Mouse (Mus musculus): ENCODE measurements around the gene Zfp454.

Gene Zfp454

DNA sequence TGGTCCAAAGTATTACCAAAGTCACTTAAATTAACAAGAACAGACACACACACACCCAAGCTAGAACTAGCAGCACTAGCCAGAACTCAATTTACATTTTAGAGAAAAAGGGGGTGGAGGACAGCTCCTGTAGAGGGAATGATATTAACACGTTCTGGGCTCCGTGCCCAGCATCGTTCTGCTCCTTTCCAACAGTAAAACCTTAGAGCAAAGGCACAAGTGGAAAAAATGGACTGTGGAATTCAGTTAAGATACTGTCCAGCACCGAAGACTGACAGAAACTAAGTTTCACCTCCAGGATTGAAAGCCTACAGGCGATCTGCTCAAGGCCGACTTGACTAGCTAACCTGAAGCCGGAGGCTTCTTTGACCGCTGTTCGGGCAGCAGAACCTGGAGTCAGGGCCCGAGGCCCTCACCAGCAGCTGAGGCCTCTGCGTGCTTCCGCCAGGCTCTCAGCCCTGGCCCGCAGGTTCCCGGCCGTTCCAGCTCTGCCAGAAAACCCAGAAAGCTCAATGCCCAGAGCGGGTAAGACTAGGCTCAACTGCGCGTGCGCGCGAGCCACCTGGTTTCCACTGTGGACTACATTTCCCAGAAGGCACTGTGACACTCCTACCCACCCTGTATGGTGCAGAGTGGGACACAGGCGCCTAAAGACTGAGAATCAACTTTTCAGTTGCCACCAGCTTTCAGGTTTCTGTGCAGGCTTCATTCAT is 46.3 kb downstream of the Zfp454 start, which contains the start of gene Zfp879:
Zfp879 (minus strand) TSS at position 530 of the 713 bp plus-strand sequence.
- peak; percentile 65 for DNase-seq (ENCODE audit: low read depth)

DNA sequence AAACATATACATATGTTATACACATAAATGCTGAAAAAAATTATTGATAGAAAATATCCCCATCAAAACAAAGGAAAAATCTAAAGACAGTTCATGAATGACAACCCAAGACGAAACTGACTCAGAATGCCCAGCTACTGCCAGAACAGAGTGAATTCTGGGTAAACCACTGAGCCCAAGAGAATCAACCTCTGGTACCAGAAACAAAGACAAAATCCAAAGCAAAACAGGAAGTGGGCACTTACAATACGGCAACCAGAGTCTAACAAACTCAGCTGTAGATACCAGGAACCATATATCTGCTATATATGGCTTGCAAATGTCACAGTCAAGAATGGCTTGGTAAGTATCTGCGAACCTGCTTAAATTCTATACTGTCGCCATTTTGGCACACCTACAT is 51.7 kb downstream of the Zfp454 start:
- DNase-seq (ENCODE audit: low read depth): no peak

DNA sequence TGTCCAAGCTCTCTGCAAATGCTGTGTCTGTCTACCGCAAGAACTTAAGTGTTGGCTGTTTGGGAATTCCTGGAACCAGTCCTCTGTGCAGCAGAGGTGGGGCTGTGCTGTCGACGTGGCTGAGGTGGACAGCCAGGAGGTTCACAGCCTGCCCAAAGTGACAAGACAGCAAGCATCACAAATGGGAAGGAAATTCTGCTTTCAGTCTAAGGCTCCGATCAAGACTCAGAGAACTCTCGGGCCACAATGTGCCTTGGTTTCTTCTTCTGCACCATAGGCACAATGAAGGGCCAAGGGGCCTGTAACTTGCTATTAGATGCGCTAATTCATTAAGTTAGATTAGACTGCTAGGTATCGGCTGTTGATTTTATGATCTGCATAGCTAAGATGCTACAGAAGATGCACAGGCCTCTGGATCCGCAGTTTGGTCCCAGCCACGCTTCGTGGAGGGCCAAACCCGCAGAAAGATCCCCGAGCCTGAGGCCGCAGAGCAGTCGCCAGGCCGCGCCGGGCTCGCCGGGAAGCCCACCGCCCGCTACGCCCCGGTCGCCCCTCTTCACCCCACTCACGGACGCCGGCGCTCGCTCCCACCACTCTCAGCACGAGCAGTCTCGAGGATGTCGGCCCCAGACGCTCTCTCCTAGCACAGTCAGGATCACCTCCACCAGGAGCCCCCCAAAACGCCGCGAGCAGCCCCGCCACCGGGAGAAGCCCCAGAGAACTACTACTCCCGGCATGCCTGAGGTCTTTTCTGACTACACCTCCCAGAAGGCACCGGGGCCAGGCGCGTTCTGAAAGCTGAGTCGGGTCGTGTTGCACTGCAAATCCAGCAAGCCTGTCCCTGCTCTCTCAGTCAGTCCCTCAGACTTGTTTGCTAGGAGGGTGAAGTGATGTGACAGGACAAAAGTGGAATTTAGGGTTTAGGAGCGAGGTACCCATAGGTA is 60.2 kb downstream of the Zfp454 start, which contains the start of gene Zfp354c:
Zfp354c (minus strand) TSS at position 715 of the 944 bp plus-strand sequence.
- peak; percentile 67 for DNase-seq (ENCODE audit: low read depth)

DNA sequence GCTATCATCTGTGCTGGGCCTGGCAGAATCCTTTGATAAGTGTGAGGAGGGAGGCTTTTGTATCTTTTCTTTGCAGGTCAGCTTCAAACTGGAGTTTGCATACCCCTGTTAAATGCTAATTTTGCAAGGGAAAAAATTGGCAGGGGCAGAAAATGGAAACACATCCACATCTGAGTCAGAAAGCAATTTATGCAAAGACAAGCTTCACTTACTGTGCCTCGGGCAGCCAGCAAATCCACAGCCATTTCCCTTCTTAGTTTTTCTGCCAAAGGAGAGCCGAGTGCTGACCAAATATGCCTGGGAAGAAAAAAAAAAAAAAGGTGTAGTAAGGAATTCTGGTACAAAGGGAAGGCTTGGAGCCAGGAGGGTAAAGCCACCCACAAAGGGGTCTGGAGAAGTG is 61.2 kb downstream of the Zfp454 start:
- DNase-seq (ENCODE audit: low read depth): no peak

Data from c-Kit-positive CD71-positive TER-119-negative erythroid progenitor cells, embryonic 14.5 days (primary cell).